Mouse (Mus musculus) C2C12 (cell line): ENCODE measurements at regions not wholly inside any gene's neighbourhood (a gene's known extent, or its start where the extent isn't known, plus 50 kb on each side); places are given as distances from the start of the nearest gene placed in this dataset.

Experiments
- CTCF ChIP-seq: IDR thresholded peaks from one replicate; pipeline ENCODE4 v1.5.1; 2011; ENCODE audit not compliant: control insufficient read depth, insufficient read depth, insufficient read length
- MYOG ChIP-seq: IDR thresholded peaks from one replicate; pipeline ENCODE4 v1.6.1; 2011; ENCODE audit not compliant: control insufficient read depth, insufficient read length; ENCODE audit errors: extremely low read depth

- TF ChIP-seq MYOG (no peak), CTCF (no peak)
Measured at GRCm38 (mm10) chr9:6480401-6480800, 210.8 kb upstream of the Ddi1 start.
